Mouse (Mus musculus): Measurements from ENCODE around the gene Npsr1. TPM values are rescaled to one million over a fixed set of nuclear protein-coding genes. Genes with fewer than 3 reads are reported as not detected.

Npsr1 gene
- polyA plus RNA-seq, 1 experiment from 2014 or later = not detected

GRCm38 (mm10) chr9:24307400-24307799 is 209.6 kb downstream of the Npsr1 start:
- Histone ChIP-seq H3K27me3 (ENCODE audit: control insufficient read depth, insufficient read depth, low read depth, low read length) (no peaks in the 10 kb centered on the region), H3K9ac (ENCODE audit: low read depth, low read length) (no peak overlapping the region), H3K4me2 (ENCODE audit: low read depth, low read length) (no peak overlapping the region), H3K27ac (ENCODE audit: low read length) (no peak overlapping the region), H3K4me3 (ENCODE audit: low read depth, low read length) (no peak overlapping the region), H3K9me3 (replicated peaks; ENCODE audit: control insufficient read depth, low read length) (no peaks in the 10 kb centered on the region), H3K4me1 (ENCODE audit: control insufficient read depth, low read depth, low read length) (no peaks in the 10 kb centered on the region), H3K36me3 (ENCODE audit: control insufficient read depth, insufficient read depth) (no peaks in the 10 kb centered on the region)
- WGBS (ENCODE audit: insufficient replicate concordance) = 61% methylated on average over 3 of the region's 3 CpGs
- ATAC-seq (ENCODE audit: low read depth) = no peak

GRCm38 (mm10) chr9:24315835-24316234 is 218.0 kb downstream of the Npsr1 start:
- Histone ChIP-seq H3K27ac (ENCODE audit: low read length) (no peak overlapping the region), H3K36me3 (ENCODE audit: control insufficient read depth, insufficient read depth) (no peaks in the 10 kb centered on the region), H3K27me3 (ENCODE audit: control insufficient read depth, insufficient read depth, low read depth, low read length) (no peaks in the 10 kb centered on the region), H3K4me1 (ENCODE audit: control insufficient read depth, low read depth, low read length) (no peaks in the 10 kb centered on the region), H3K4me2 (ENCODE audit: low read depth, low read length) (no peak overlapping the region), H3K9me3 (replicated peaks; ENCODE audit: control insufficient read depth, low read length) (no peaks in the 10 kb centered on the region), H3K4me3 (ENCODE audit: low read depth, low read length) (no peak overlapping the region), H3K9ac (ENCODE audit: low read depth, low read length) (no peak overlapping the region)
- 80% methylated on average over 2 of the region's 2 CpGs for WGBS (ENCODE audit: insufficient replicate concordance)
- ATAC-seq (ENCODE audit: low read depth) = no peak

DNA sequence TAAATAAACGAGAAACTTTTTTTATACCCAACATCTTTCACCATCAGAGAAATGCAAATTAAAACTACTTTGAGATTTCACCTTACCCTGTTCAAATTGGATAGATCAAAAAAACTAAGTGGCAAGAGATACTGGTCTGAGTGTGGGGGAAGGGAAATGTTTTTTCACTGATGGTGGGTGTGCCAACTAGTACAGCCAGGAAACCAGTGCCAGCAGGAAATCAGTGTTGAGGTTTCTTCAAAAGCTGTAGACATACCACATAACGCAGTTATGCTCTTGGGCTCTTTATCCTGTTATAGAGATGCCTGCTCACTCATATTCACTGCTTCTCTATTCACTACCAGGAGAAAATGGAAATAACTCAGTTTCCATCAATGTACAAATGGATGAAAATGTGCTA is 233.9 kb downstream of the Npsr1 start:
- Histone ChIP-seq H3K4me3 (ENCODE audit: low read depth, low read length) (no peak overlapping the region), H3K27ac (ENCODE audit: low read length) (no peak overlapping the region), H3K4me1 (ENCODE audit: control insufficient read depth, low read depth, low read length) (no peaks in the 10 kb centered on the region), H3K36me3 (ENCODE audit: control insufficient read depth, insufficient read depth) (no peaks in the 10 kb centered on the region), H3K27me3 (ENCODE audit: control insufficient read depth, insufficient read depth, low read depth, low read length) (no peaks in the 10 kb centered on the region), H3K4me2 (ENCODE audit: low read depth, low read length) (no peak overlapping the region), H3K9me3 (replicated peaks; ENCODE audit: control insufficient read depth, low read length) (no peaks in the 10 kb centered on the region), H3K9ac (ENCODE audit: low read depth, low read length) (no peak overlapping the region)
- ATAC-seq (ENCODE audit: low read depth) = no peak
- WGBS (ENCODE audit: insufficient replicate concordance) = 22% methylated on average over 2 of the region's 2 CpGs

GRCm38 (mm10) chr9:24341321-24341720 is 243.5 kb downstream of the Npsr1 start:
- H3K4me3 ChIP-seq (ENCODE audit: low read depth, low read length) = no peak overlapping the region
- no peaks in the 10 kb centered on the region for H3K27me3 ChIP-seq (ENCODE audit: control insufficient read depth, insufficient read depth, low read depth, low read length)
- 40% methylated on average over 3 of the region's 3 CpGs for WGBS (ENCODE audit: insufficient replicate concordance)
- H3K4me1 ChIP-seq (ENCODE audit: control insufficient read depth, low read depth, low read length) = no peaks in the 10 kb centered on the region
- H3K9ac ChIP-seq (ENCODE audit: low read depth, low read length) = no peak overlapping the region
- H3K36me3 ChIP-seq (ENCODE audit: control insufficient read depth, insufficient read depth) = no peaks in the 10 kb centered on the region
- H3K9me3 ChIP-seq (replicated peaks; ENCODE audit: control insufficient read depth, low read length) = no peaks in the 10 kb centered on the region
- no peak overlapping the region for H3K27ac ChIP-seq (ENCODE audit: low read length)
- no peak for ATAC-seq (ENCODE audit: low read depth)
- no peak overlapping the region for H3K4me2 ChIP-seq (ENCODE audit: low read depth, low read length)

- H3K27me3 ChIP-seq (ENCODE audit: control insufficient read depth, insufficient read depth, low read depth, low read length) = no peaks in the 10 kb centered on the region
- H3K4me3 ChIP-seq (ENCODE audit: low read depth, low read length) = no peak overlapping the region
- no peak overlapping the region for H3K9ac ChIP-seq (ENCODE audit: low read depth, low read length)
- no peaks in the 10 kb centered on the region for H3K4me1 ChIP-seq (ENCODE audit: control insufficient read depth, low read depth, low read length)
- WGBS (ENCODE audit: insufficient replicate concordance) = 11% methylated on average over 1 of the region's 1 CpGs
- H3K9me3 ChIP-seq (replicated peaks; ENCODE audit: control insufficient read depth, low read length) = no peaks in the 10 kb centered on the region
- no peak overlapping the region for H3K27ac ChIP-seq (ENCODE audit: low read length)
- no peak overlapping the region for H3K4me2 ChIP-seq (ENCODE audit: low read depth, low read length)
- H3K36me3 ChIP-seq (ENCODE audit: control insufficient read depth, insufficient read depth) = no peaks in the 10 kb centered on the region
- no peak for ATAC-seq (ENCODE audit: low read depth)
Observed at GRCm38 (mm10) chr9:24347011-24347410, 249.2 kb downstream of the Npsr1 start.

DNA sequence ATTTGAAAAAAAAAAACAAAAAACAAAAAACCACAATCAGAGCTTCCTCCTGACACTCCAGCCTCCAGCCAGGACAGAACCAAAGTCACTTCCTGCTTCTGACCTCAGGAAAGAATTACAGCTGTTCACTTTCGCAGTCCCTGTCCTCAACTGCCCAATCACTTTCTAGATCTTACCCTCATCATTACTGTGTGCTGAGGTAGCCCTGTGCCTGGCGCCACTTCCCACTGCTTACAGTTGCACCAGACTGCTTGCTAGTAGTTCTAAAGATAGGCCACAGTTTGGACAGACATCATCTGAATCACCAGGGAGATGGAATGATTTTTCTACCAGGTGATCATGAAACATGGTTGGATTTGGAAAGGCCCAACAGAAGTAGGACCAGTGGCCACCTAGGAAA is 251.7 kb downstream of the Npsr1 start:
- 42% methylated on average over 2 of the region's 2 CpGs for WGBS (ENCODE audit: insufficient replicate concordance)
- Histone ChIP-seq H3K9ac (ENCODE audit: low read depth, low read length) (no peak overlapping the region), H3K4me1 (ENCODE audit: control insufficient read depth, low read depth, low read length) (no peaks in the 10 kb centered on the region), H3K36me3 (ENCODE audit: control insufficient read depth, insufficient read depth) (no peaks in the 10 kb centered on the region), H3K9me3 (replicated peaks; ENCODE audit: control insufficient read depth, low read length) (no peaks in the 10 kb centered on the region), H3K4me2 (ENCODE audit: low read depth, low read length) (no peak overlapping the region), H3K4me3 (ENCODE audit: low read depth, low read length) (no peak overlapping the region), H3K27me3 (ENCODE audit: control insufficient read depth, insufficient read depth, low read depth, low read length) (no peaks in the 10 kb centered on the region), H3K27ac (ENCODE audit: low read length) (no peak overlapping the region)
- no peak for ATAC-seq (ENCODE audit: low read depth)

DNA sequence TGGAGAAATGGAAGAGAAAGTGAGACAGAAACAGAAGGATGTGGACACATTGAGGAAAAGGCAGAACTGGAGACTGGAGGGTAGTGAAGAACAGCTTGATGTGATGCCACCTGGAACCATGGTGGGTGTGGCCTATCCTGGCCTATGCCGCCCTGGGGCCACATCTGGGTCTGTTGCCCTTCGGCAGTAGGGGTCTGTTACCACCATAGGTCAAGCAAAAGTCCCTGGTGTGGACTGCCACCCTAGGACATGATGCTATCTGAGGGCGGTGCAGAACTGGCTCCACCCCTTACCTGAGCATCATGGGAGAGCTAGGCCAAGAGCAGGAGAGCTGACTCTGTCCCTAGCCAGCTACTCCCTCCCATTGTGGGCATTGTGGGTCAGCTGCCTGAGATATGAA is 253.6 kb downstream of the Npsr1 start:
- H3K36me3 ChIP-seq (ENCODE audit: control insufficient read depth, insufficient read depth) = no peaks in the 10 kb centered on the region
- no peaks in the 10 kb centered on the region for H3K27me3 ChIP-seq (ENCODE audit: control insufficient read depth, insufficient read depth, low read depth, low read length)
- 60% methylated on average over 3 of the region's 3 CpGs for WGBS (ENCODE audit: insufficient replicate concordance)
- no peak overlapping the region for H3K4me2 ChIP-seq (ENCODE audit: low read depth, low read length)
- ATAC-seq (ENCODE audit: low read depth) = no peak
- H3K9ac ChIP-seq (ENCODE audit: low read depth, low read length) = no peak overlapping the region
- H3K4me3 ChIP-seq (ENCODE audit: low read depth, low read length) = no peak overlapping the region
- H3K9me3 ChIP-seq (replicated peaks; ENCODE audit: control insufficient read depth, low read length) = no peaks in the 10 kb centered on the region
- H3K27ac ChIP-seq (ENCODE audit: low read length) = no peak overlapping the region
- H3K4me1 ChIP-seq (ENCODE audit: control insufficient read depth, low read depth, low read length) = no peaks in the 10 kb centered on the region
